Mouse (Mus musculus): ENCODE measurements around the gene Agap2.

Gene Agap2

GRCm38 (mm10) chr10:127075080-127075479 lies at the start of gene Agap2:
TSS of gene Agap2 (plus strand) at chr10:127075284.
- in situ Hi-C loops (cut with MboI; ENCODE audit: low pct_unique_long_range_greater_than_20kb in 1 of 2, low sequenced_read_pairs in 2 of 2, unreplicated experiment in 1 of 2), result no loop called here

GRCm38 (mm10) chr10:127030336-127031296 lies 44.5 kb upstream of the Agap2 start, which contains the start of gene Tsfm:
TSS of gene Tsfm (minus strand) at chr10:127030840.
- in situ Hi-C loops (cut with MboI; ENCODE audit: low pct_unique_long_range_greater_than_20kb in 1 of 2, low sequenced_read_pairs in 2 of 2, unreplicated experiment in 1 of 2), result no loop called here

GRCm38 (mm10) chr10:127033301-127033741 lies 41.8 kb upstream of the Agap2 start:
- in situ Hi-C loops (cut with MboI; ENCODE audit: low pct_unique_long_range_greater_than_20kb in 1 of 2, low sequenced_read_pairs in 2 of 2, unreplicated experiment in 1 of 2), result no loop called here

- in situ Hi-C loops (cut with MboI; ENCODE audit: low pct_unique_long_range_greater_than_20kb in 1 of 2, low sequenced_read_pairs in 2 of 2, unreplicated experiment in 1 of 2), result no loop called here
These were observed 38.8 kb upstream of the Agap2 start for GRCm38 (mm10) chr10:127036273-127036672.

- in situ Hi-C loops (cut with MboI; ENCODE audit: low pct_unique_long_range_greater_than_20kb in 1 of 2, low sequenced_read_pairs in 2 of 2, unreplicated experiment in 1 of 2), result no loop called here
These were observed 37.4 kb upstream of the Agap2 start for GRCm38 (mm10) chr10:127037641-127038040.

- in situ Hi-C loops (cut with MboI; ENCODE audit: low pct_unique_long_range_greater_than_20kb in 1 of 2, low sequenced_read_pairs in 2 of 2, unreplicated experiment in 1 of 2), result no loop called here
These were observed 34.4 kb upstream of the Agap2 start for GRCm38 (mm10) chr10:127040569-127041214.

- in situ Hi-C loops (cut with MboI; ENCODE audit: low pct_unique_long_range_greater_than_20kb in 1 of 2, low sequenced_read_pairs in 2 of 2, unreplicated experiment in 1 of 2), result no loop called here
These were observed 33.8 kb upstream of the Agap2 start, which contains the start of the genes Mettl1 and Eef1akmt3 for GRCm38 (mm10) chr10:127041274-127041766. TSS of gene Mettl1 (plus strand) at chr10:127041414. TSS of gene Eef1akmt3 (minus strand) at chr10:127041513.

- in situ Hi-C loops (cut with MboI; ENCODE audit: low pct_unique_long_range_greater_than_20kb in 1 of 2, low sequenced_read_pairs in 2 of 2, unreplicated experiment in 1 of 2), result no loop called here
These were observed 33.2 kb upstream of the Agap2 start for GRCm38 (mm10) chr10:127041774-127042338.

GRCm38 (mm10) chr10:127042468-127043115 lies 32.5 kb upstream of the Agap2 start:
- in situ Hi-C loops (cut with MboI; ENCODE audit: low pct_unique_long_range_greater_than_20kb in 1 of 2, low sequenced_read_pairs in 2 of 2, unreplicated experiment in 1 of 2), result no loop called here

GRCm38 (mm10) chr10:127043187-127043586 lies 31.9 kb upstream of the Agap2 start:
- in situ Hi-C loops (cut with MboI; ENCODE audit: low pct_unique_long_range_greater_than_20kb in 1 of 2, low sequenced_read_pairs in 2 of 2, unreplicated experiment in 1 of 2), result no loop called here

- in situ Hi-C loops (cut with MboI; ENCODE audit: low pct_unique_long_range_greater_than_20kb in 1 of 2, low sequenced_read_pairs in 2 of 2, unreplicated experiment in 1 of 2), result no loop called here
These were observed 27.1 kb upstream of the Agap2 start, which contains the start of gene Cyp27b1 for GRCm38 (mm10) chr10:127047954-127048353. TSS of gene Cyp27b1 (plus strand) at chr10:127048250.

GRCm38 (mm10) chr10:127048608-127049394 lies 26.3 kb upstream of the Agap2 start:
- in situ Hi-C loops (cut with MboI; ENCODE audit: low pct_unique_long_range_greater_than_20kb in 1 of 2, low sequenced_read_pairs in 2 of 2, unreplicated experiment in 1 of 2), result no loop called here

- in situ Hi-C loops (cut with MboI; ENCODE audit: low pct_unique_long_range_greater_than_20kb in 1 of 2, low sequenced_read_pairs in 2 of 2, unreplicated experiment in 1 of 2), result no loop called here
These were observed 25.5 kb upstream of the Agap2 start for GRCm38 (mm10) chr10:127049395-127050118.

GRCm38 (mm10) chr10:127050119-127050474 lies 25.0 kb upstream of the Agap2 start:
- in situ Hi-C loops (cut with MboI; ENCODE audit: low pct_unique_long_range_greater_than_20kb in 1 of 2, low sequenced_read_pairs in 2 of 2, unreplicated experiment in 1 of 2), result no loop called here

- in situ Hi-C loops (cut with MboI; ENCODE audit: low pct_unique_long_range_greater_than_20kb in 1 of 2, low sequenced_read_pairs in 2 of 2, unreplicated experiment in 1 of 2), result no loop called here
These were observed 20.4 kb upstream of the Agap2 start for GRCm38 (mm10) chr10:127054646-127055045.

GRCm38 (mm10) chr10:127055406-127055805 lies 19.7 kb upstream of the Agap2 start:
- in situ Hi-C loops (cut with MboI; ENCODE audit: low pct_unique_long_range_greater_than_20kb in 1 of 2, low sequenced_read_pairs in 2 of 2, unreplicated experiment in 1 of 2), result no loop called here

- in situ Hi-C loops (cut with MboI; ENCODE audit: low pct_unique_long_range_greater_than_20kb in 1 of 2, low sequenced_read_pairs in 2 of 2, unreplicated experiment in 1 of 2), result no loop called here
These were observed 18.6 kb upstream of the Agap2 start for GRCm38 (mm10) chr10:127056490-127056889.
